Mouse (Mus musculus) E14TG2a.4 (cell line): ENCODE measurements around the gene Dock4.

ENCODE experiments used
- CTCF ChIP-seq: conservative IDR thresholded peaks from 2 replicates; pipeline ENCODE4 v1.5.1; 2014; ENCODE audit warnings: low read length
- POU5F1 ChIP-seq: IDR thresholded peaks from 2 replicates; pipeline ENCODE4 v1.6.1; 2014; ENCODE audit warnings: low read length, borderline replicate concordance

GRCm38 (mm10) chr12:40551317-40551716, 105.6 kb downstream of the Dock4 start:
- TF ChIP-seq CTCF (no peak), POU5F1 (no peak)
